Mouse (Mus musculus): ENCODE results near the gene Nova2. TPM values are rescaled to one million over a fixed set of nuclear protein-coding genes. Genes with fewer than 3 reads are reported as not detected.
A peak's percentile ranks its signal among the peaks of the same experiment; 100 is the strongest.

Nova2 gene
- total RNA-seq, 2 experiments from 2014 or later = 4.8 to 7.7 TPM

GRCm38 (mm10) chr7:18923267-18923666 is 2.4 kb upstream of the Nova2 start:
- DNase-seq = no peak
- intact Hi-C loops (cut with DNase I) = no loop called here

- intact Hi-C loops (cut with DNase I) = no loop called here
Measured at GRCm38 (mm10) chr7:18923711-18924191, 1.9 kb upstream of the Nova2 start.

DNA sequence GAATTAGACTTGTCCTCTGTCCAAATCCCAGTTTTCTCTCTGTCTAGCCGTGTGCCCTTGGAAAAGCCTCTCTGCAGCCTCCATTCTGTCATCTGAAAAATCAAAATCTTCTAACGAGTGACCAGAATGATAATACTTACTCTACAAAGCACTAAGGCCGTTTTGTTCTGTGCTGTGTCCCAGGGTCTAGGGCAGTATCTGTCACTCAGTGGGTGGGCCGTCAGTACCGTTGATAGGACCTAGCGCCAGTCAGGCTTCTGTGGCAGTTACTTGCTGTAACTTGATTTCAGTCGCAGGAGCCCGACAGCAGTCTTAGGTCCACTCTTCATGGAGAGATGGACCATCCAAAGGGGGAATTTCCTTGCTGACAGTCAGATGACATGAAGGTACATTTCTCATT is 1.4 kb upstream of the Nova2 start:
- no peak for DNase-seq
- intact Hi-C loops (cut with DNase I) = no loop called here

More at GRCm38 (mm10) chr7:18923711-18924191, 1.9 kb upstream of the Nova2 start:
- DNase-seq = no peak

GRCm38 (mm10) chr7:18926041-18926790 is 528 bp downstream of the Nova2 start:
- intact Hi-C loops (cut with DNase I) = loop anchor here (2.0 kb wide), 1 partner anchor 23 kb away; no protein-coding TSS in a partner anchor
- peak; percentile 59 to 60 for DNase-seq

GRCm38 (mm10) chr7:18926911-18927310 is 1.2 kb downstream of the Nova2 start:
- no peak for DNase-seq
- intact Hi-C loops (cut with DNase I) = loop anchor here (1.0 to 2.0 kb wide), 2 partner anchors 22 to 32 kb away; no protein-coding TSS in a partner anchor

GRCm38 (mm10) chr7:18927759-18928158 is 2.1 kb downstream of the Nova2 start:
- intact Hi-C loops (cut with DNase I) = loop anchor here (1.0 to 2.0 kb wide), 2 partner anchors 21 to 32 kb away; no protein-coding TSS in a partner anchor
- peak; percentile 29 to 31 for DNase-seq

DNA sequence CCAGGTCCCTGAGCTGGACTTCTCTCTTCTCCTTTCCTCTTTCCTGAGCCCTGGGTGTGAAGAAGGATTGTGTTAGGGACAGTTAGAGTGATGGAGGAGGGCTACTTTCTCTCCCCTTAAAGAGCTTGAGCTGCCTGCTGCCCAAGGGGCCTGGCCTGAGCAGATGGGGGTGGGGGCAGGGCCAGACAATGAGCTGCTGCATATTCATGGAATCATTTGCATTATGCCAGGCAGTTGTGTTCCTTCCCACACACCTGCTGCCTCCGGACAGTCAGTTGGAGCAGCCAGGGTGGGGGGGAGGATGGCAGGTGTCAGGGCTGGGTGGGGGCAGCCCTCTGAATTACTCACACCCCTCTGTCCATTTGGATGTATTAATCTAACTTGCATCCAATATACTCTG is 16.7 kb downstream of the Nova2 start:
- intact Hi-C loops (cut with DNase I) = no loop called here
- no peak for DNase-seq

DNA sequence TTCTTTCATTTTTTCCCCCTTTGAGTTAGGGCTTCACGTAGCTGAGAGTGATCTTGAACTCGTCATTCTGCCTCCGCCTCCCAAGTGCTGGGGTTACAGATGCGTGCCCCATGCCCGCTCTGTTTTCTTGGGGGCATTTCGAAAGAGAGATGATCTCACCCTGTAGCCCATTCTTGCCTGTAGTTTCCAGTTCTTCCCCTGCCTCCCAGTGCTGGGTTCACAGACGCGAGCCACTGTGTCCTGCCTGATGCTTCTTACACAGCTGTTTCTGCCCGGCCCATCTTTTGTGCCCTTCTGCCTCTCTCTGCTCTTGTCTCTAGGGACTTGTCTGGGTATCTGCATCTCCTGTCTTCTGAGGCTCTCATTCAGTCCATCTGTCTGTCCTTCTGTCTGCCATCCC is 17.1 kb downstream of the Nova2 start:
- no peak for DNase-seq
- intact Hi-C loops (cut with DNase I) = no loop called here

DNA sequence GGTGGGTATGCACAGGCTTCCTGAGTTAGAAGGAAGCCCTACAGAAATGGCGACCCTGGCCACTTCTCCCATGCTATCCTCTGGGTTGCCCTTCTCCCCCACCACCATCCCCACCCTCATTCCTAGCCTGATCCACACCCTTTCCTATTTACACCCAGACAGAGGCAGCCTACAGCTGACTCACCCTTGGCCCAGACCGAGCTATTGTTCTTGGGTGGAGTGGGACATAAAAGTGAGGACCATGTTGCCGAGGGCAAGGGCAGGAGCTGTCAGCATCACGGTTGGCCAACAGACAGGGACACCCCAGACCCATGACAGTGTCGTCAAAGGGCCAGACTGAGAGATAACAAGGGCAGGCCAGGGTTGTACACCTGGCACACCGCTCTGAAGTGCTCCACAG is 22.5 kb downstream of the Nova2 start:
- intact Hi-C loops (cut with DNase I) = loop anchor here (2.0 kb wide), 1 partner anchor 21 kb away; no protein-coding TSS in a partner anchor

GRCm38 (mm10) chr7:18949781-18950522 is 24.3 kb downstream of the Nova2 start:
- no peak for DNase-seq
- intact Hi-C loops (cut with DNase I) = loop anchor here (2.0 kb wide), 1 partner anchor 23 kb away; no protein-coding TSS in a partner anchor

More for the DNA sequence above, 22.5 kb downstream of the Nova2 start:
- DNase-seq = peak; percentile 55 to 63

GRCm38 (mm10) chr7:18950523-18951315 is 25.0 kb downstream of the Nova2 start:
- intact Hi-C loops (cut with DNase I) = no loop called here
- DNase-seq = no peak

DNA sequence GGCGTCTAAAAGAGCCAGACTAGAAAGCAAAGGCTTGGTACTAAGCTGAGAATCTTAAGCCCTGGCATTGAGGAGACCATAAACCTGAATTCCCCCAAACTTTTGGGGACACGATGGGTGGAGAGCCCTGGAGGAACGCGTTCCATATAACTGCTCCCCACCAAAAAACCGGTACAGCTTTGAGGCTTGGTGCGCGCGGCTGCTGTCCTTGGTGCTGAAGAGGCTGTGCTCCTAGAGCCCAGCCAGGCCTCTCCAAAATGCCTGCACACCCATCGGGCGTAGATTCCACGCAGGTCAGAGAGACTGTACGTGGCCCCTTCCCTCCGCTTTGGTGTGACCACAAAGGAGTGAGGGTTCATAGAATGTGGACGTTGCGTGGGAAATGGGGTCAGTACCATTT is 25.7 kb downstream of the Nova2 start:
- intact Hi-C loops (cut with DNase I) = no loop called here
- DNase-seq = peak; percentile 48 to 64

DNA sequence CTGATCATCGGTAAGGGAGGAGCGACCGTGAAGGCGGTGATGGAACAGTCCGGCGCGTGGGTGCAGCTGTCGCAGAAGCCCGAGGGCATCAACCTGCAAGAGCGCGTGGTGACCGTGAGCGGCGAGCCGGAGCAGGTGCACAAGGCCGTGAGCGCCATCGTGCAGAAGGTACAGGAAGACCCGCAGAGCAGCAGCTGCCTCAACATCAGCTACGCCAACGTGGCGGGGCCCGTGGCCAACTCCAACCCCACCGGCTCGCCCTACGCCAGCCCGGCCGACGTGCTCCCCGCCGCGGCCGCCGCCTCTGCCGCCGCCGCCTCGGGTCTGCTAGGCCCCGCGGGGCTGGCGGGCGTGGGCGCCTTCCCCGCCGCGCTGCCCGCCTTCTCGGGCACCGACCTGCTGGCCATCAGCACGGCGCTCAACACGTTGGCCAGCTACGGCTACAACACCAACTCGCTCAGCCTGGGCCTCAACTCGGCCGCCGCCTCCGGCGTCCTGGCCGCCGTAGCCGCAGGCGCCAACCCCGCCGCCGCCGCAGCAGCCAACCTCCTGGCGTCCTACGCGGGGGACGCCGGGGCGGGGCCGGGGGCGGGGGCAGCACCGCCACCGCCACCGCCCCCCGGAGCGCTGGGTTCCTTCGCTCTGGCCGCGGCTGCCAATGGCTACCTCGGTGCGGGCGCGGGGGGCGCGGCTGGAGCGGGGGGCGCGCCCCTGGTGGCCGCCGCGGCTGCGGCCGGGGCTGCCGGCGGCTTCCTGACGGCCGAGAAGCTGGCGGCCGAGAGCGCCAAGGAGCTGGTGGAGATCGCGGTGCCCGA is 32.1 kb downstream of the Nova2 start:
- intact Hi-C loops (cut with DNase I) = no loop called here
- DNase-seq = peak; percentile 66 to 76

GRCm38 (mm10) chr7:18958384-18958766 is 32.7 kb downstream of the Nova2 start:
- intact Hi-C loops (cut with DNase I) = no loop called here

DNA sequence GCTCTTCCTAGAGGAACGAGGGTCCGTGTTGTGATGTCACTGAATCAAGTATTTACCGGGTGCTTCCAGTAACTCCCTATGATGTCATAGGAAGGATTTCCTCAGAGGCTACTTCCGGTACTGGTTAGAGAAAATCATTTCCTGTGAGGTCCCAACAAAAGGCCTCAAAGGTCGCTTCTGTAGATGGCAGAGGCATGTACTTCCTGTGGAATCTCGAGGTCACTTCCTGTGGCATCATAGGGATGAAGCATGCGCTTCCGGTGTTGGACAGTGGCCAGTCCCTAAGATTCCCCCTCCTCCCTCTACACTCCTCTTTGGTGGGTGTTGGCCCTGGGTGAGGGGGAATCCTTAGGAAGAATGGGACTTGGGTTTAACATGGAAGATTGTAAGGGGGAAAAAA is 33.8 kb downstream of the Nova2 start:
- intact Hi-C loops (cut with DNase I) = loop anchor here (1.0 kb wide), 1 partner anchor 32 kb away; no protein-coding TSS in a partner anchor
- DNase-seq = peak; percentile 39 to 42

More at GRCm38 (mm10) chr7:18958384-18958766, 32.7 kb downstream of the Nova2 start:
- DNase-seq = peak in 1 of 2 experiments; percentile 34

DNA sequence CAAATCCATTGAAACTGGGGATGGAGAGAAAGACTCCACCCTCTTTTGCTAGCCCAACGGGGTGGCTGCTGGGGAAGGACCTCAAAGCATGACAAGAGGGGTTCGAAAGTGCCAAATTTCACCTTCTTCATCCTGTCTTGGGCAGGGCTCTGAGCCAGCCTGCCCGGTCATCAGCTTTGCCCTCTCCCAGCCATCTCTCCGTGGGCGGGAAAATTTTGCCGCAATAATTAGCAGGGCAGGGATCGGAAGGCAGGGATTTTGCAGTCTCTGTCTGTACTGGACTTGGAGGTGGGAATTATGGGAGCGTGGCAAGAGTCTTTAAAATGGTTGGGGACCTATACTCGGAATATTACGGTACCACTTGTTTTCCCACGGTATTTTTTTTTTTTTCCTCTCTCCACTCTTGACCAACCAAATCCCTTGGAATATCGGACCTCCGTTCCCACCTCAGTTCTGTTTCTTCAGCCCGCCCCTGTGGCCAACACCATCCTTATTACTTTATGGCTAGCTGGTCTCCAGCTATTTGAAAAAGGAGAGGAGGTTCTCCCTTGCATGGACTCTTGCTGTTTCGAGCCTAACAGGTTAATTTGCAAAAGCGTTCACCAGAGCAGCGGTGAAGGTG is 36.6 kb downstream of the Nova2 start:
- DNase-seq = no peak
- intact Hi-C loops (cut with DNase I) = no loop called here

DNA sequence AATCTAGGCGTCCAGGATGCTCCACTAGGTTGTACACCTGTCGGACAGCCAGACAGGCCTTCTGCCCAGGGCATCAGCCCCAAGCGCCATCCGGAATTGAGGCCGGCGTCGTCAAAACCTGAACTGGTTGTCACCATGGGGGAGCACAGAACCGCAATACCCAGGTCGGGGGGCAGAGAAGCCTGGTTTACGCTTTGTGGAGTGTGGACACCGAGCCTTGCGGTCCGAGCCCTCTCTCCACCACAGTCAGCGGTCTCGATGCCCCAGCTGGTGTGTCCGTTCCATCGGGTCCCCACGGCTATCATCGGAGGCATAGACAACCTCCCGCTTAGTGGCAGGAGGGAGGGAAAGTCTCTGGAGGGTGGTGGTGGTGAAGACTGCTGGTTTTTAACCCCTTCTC is 37.1 kb downstream of the Nova2 start:
- no peak for DNase-seq
- intact Hi-C loops (cut with DNase I) = no loop called here

DNA sequence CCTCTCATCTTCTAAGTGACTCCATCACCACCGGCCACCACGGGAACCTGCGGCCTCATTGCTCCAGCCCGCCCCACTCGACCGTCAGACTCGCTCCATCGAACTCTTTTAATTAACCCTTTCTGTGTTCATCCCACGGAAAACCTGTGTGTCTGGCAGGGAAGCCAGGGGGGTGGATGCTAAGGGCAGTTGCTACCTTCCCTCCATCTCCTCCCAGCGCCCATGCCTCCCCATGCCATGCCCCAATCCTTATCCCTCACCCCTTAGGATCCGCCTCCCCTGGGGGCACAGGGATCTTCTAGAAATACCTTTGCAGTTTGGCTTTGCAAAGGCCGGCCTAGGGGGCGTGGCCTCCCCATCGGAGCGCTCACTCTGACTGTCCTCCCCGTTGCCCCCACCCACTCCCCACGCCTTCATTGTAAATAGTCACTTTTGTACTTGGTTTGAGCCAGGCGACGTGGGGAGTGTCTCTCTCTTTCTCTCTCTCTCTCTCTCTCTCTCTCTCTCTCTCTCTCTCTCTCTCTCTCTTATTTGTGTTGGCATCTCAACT is 37.7 kb downstream of the Nova2 start:
- no peak for DNase-seq
- intact Hi-C loops (cut with DNase I) = no loop called here

GRCm38 (mm10) chr7:18965312-18965711 is 39.6 kb downstream of the Nova2 start:
- intact Hi-C loops (cut with DNase I) = no loop called here
- DNase-seq = no peak
